Mouse (Mus musculus) gastrocnemius, postnatal 10 days (tissue): Measurements from ENCODE around the gene Elavl3. TPM values are rescaled to one million over a fixed set of nuclear protein-coding genes. Genes with fewer than 3 reads are reported as not detected.
A peak's percentile ranks its signal among the peaks of the same experiment; 100 is the strongest.

Experiments
- DNase-seq: peaks from one replicate; pipeline ENCODE4 v3.0.0; 2021; ENCODE audit warnings: mixed read lengths
- total RNA-seq, 2 experiments: library from RNA; stranded (reverse); gene quantifications; 2 replicates each; pipeline ENCODE4 v1.2.3; 2021

Gene Elavl3
- total RNA-seq, 2 experiments from 2014 or later, result 0.28 to 0.41 TPM

DNA sequence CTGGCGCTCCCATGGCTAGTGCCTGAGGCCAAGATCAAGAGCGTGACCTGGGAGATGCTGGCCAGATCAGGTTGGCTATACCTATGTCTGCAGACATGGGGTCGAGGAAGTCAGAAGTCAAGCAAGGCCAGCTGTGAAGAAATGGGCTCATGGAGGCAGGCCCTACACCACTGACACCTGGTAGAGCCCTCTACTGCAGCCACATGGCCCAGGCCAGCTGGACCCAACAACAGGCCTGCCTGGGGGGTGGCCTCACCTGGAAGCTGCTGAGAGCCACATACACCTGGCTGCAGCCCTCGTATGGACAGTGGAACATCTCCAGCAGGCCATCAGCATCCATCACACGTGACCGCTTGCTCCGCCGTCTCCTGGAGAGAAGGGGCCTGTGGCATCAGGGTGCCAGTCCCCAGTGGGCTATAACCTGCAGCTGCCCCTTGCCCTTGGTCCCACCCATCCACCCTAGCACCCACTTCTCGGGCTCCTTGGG is 5.3 kb upstream of the Elavl3 start:
- no peak for DNase-seq

GRCm38 (mm10) chr9:22056303-22056910 is 4.6 kb upstream of the Elavl3 start:
- no peak for DNase-seq

GRCm38 (mm10) chr9:22055713-22056112 is 3.9 kb upstream of the Elavl3 start:
- DNase-seq, result no peak

- DNase-seq, result peak; percentile 58
Measured at GRCm38 (mm10) chr9:22054411-22055076, 2.7 kb upstream of the Elavl3 start.

DNA sequence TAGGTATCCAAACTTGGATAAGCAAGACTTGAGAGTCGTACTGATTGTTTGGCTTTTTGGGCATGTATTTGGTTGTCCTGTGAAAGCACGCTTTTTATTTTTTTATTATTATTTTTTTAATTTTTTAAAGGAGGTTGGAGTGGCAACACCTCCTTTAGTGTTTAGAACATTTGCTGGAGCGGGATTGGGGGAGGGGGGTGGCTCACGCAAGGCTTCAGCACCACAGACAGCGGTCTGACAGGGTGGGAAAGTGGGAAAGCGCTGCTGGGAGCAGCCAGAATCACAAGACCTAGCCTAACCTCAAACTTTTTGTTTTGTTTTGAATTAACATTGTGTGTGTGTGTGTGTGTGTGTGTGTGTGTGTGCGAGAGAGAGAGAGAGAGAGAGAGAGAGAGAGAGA is 1.8 kb upstream of the Elavl3 start:
- no peak for DNase-seq

GRCm38 (mm10) chr9:22051161-22051957 is 464 bp downstream of the Elavl3 start:
- DNase-seq, result no peak

DNA sequence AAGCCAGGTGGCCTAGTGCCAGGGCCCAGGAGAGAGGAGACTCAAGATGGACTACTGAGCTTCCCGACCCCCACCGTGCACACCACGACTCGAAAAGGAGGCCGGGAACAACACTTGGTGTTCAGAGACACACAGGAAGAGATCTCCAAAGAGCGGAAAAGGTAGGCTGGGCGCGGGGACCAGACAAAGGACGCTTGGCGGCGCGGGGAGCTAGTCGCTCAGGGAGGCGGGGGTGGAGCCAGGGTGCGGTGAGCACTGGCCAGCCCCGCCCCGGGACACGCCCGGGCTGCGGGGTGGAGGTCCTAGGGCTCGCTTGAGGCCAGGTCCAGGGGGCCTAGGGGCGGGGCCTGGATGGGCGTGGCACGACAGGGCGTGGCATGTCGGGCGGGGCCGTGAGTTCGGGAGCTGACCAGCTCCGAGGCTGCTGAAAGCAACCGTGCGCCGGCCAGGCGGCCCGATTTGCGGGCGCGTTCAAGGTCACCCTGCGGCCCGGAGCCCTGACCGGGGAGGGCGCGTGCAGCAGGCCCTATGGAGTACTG is 1.4 kb downstream of the Elavl3 start:
- DNase-seq, result peak; percentile 42

- no peak for DNase-seq
Measured at GRCm38 (mm10) chr9:22049721-22050270, 2.0 kb downstream of the Elavl3 start.

GRCm38 (mm10) chr9:22049315-22049714 is 2.5 kb downstream of the Elavl3 start:
- DNase-seq, result no peak

DNA sequence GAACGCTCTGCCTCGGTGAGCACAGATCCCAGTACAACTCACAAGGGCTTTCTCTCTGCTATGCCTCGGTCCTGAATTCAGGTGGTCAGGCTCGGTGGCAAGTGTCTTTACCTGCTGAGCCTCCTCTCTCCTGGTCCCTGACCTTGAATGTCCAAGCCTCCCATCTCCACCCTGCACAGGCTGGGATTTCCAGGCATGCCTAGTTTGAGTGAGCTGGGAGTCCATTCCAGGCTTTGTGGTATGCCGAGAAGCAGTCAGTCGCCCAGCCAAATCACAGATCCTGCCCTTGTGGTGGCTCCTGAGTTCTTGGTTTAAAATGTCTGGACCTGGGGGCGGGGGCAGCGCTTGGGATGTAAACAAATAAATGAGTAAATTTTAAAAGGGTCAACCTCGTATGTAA is 4.5 kb downstream of the Elavl3 start:
- no peak for DNase-seq

- DNase-seq, result no peak
Measured at GRCm38 (mm10) chr9:22041832-22042231, 10.0 kb downstream of the Elavl3 start.

- DNase-seq, result no peak
Measured at GRCm38 (mm10) chr9:22037826-22038225, 14.0 kb downstream of the Elavl3 start.

- no peak for DNase-seq
Measured at GRCm38 (mm10) chr9:22035300-22036044, 16.4 kb downstream of the Elavl3 start.

GRCm38 (mm10) chr9:22030386-22030785 is 21.4 kb downstream of the Elavl3 start:
- DNase-seq, result no peak

- no peak for DNase-seq
Measured at GRCm38 (mm10) chr9:22028467-22028866, 23.4 kb downstream of the Elavl3 start.

DNA sequence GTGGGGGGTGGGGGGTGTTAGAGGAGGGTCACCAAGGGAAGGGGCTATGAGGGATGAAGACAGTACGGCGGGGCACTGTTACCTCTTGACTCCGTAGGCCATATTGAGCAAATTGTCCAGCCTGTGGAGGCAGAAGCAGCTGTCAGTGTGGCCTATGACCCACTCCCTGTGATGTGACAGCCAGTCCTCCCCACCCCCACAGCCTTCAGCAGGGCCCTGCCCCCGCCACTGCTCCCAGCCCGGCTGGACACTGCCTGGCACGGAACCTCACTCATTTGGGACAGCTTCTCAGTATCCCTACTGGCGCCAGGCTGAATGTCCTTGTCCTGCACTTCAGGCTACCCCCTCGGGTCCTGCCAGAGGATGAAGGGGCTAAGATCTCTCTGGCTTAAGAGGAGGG is 27.2 kb downstream of the Elavl3 start:
- DNase-seq, result no peak

GRCm38 (mm10) chr9:22017208-22017825 is 34.5 kb downstream of the Elavl3 start:
- DNase-seq, result no peak

GRCm38 (mm10) chr9:22016245-22016644 is 35.6 kb downstream of the Elavl3 start:
- no peak for DNase-seq

DNA sequence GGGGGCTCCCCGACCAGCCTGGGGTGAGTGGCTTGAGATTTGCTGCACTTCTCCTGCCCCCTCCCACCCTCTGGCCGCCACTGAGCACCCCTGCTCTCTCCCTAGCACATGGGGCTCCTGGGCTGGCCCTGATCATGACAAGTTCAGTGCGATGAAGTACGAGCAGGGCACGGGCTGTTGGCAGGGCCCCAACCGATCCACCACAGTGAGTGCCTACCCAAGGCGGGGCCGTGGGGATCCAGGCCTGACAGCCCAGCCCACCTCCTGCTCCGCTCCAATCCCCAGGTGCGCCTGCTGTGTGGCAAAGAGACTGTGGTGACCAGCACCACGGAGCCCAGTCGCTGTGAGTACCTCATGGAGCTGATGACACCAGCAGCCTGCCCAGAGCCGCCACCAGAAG is 39.1 kb downstream of the Elavl3 start:
- DNase-seq, result no peak

DNA sequence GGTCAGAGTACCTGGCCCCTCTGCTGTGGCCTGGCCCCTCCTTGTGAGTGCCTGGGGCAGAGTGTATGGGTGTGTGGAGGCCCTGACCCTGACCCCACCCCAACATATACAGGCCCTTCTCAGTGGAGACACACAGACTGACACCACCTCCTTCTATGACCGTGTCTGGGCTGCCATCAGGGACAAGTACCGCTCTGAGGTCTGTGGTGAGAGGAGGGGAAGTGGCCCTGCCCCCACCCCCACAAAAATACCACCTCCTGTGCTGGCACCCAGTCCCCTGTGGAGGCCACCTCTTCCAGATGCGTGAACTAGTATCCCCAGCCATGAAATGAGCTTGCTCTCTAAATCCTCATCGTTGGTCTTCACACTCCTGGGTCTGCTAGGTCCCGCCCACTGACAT is 40.8 kb downstream of the Elavl3 start:
- DNase-seq, result no peak

DNA sequence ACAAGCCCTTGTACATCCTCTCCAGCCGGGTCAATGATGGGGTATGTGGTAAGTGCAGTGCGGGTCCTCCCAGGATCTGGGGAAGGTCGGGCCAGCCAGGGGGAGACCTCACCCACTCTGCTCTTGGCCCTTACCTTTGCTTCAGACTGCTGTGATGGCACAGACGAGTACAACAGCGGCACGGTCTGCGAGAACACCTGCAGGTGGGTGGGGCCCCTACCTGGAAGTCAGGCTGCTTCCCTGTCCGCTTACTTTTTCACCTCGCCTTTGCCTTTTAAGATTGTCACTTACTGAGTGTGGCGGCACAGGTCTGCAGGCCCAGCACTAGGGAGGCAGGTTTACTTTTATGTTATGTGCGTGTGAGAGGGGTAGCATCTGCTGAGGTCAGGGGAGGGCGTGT is 47.3 kb downstream of the Elavl3 start:
- no peak for DNase-seq
